Mouse (Mus musculus): ENCODE measurements around the gene Gcn1l1. TPM values are rescaled to one million over a fixed set of nuclear protein-coding genes. Genes with fewer than 3 reads are reported as not detected.

Gene Gcn1l1
- polyA plus RNA-seq, 1 experiment from 2014 or later = 14.8 TPM

DNA sequence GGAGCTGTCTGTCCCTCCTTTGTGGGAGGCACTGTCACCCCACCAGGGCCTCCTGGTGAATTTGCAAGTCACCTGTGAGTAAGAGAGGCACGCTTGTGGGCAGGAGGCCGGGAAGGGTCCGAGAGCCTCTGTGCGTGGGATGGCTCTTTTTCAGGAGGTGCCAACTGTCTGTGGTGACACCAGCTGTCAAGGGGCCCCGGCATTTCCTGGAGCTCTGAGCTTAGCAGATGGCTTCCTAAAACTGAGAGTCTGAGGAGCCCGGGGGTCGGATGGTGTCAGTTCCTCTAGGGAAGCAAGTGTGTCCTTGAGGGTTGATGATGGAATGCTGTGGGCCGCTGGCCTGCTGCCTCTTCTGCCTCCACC is 34.6 kb upstream of the Gcn1l1 start:
- Histone ChIP-seq H3K4me1 (ENCODE audit: control insufficient read depth, low read depth, low read length) (peaks cover 76% of the 10 kb centered on the region), H3K4me3 (ENCODE audit: low read depth, low read length) (no peak overlapping the region), H3K27ac (ENCODE audit: low read length) (peak overlapping the region; percentile 80), H3K9ac (ENCODE audit: low read depth, low read length) (peak overlapping the region; percentile 1; the same call in 1 of the 2 replicates), H3K9me3 (replicated peaks; ENCODE audit: control insufficient read depth, low read length) (no peaks in the 10 kb centered on the region), H3K27me3 (ENCODE audit: control insufficient read depth, insufficient read depth, low read depth, low read length) (no peaks in the 10 kb centered on the region), H3K4me2 (ENCODE audit: low read depth, low read length) (peak overlapping the region; percentile 31), H3K36me3 (ENCODE audit: control insufficient read depth, insufficient read depth) (no peaks in the 10 kb centered on the region)
- no peak for ATAC-seq (ENCODE audit: low read depth)
- 23% methylated on average over 8 of the region's 8 CpGs for WGBS (ENCODE audit: insufficient replicate concordance)

DNA sequence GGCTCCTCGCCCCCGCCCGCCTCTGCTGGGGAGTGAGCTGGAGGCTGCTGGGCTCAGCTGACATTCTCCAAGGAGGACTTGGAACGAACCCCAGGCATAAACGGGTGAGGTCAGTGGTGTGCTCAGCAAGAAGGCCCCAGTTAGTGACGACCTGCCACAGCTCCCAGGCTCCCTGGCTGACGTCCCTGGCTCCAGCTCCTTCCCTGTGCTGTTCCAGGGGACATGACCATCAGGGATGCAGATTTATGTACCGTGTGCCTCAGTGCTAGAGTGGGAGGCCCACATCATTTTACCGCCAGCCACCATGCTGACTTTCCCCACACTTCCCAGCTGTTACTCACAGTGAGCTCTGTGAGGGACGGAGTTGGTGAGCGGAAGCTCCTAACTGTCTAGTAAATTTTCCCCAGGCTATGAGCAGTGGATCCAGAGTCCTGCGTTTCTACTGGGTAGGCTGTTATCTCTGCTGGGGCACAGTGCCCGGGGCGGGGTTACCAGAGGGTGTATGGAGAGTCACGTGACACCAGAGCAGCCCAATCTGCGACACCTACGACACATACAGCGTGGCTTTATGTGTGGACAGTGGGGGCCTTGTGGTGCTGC is 33.3 kb upstream of the Gcn1l1 start:
- ATAC-seq (ENCODE audit: low read depth) = peak; percentile 89
- Histone ChIP-seq H3K36me3 (ENCODE audit: control insufficient read depth, insufficient read depth) (no peaks in the 10 kb centered on the region), H3K4me1 (ENCODE audit: control insufficient read depth, low read depth, low read length) (peaks cover 72% of the 10 kb centered on the region), H3K9ac (ENCODE audit: low read depth, low read length) (peak overlapping the region; percentile 46), H3K27ac (ENCODE audit: low read length) (peak overlapping the region; percentile 71), H3K4me2 (ENCODE audit: low read depth, low read length) (peak overlapping the region; percentile 61), H3K4me3 (ENCODE audit: low read depth, low read length) (peak overlapping the region; percentile 36), H3K27me3 (ENCODE audit: control insufficient read depth, insufficient read depth, low read depth, low read length) (no peaks in the 10 kb centered on the region), H3K9me3 (replicated peaks; ENCODE audit: control insufficient read depth, low read length) (no peaks in the 10 kb centered on the region)
- 17% methylated on average over 18 of the region's 18 CpGs for WGBS (ENCODE audit: insufficient replicate concordance)

DNA sequence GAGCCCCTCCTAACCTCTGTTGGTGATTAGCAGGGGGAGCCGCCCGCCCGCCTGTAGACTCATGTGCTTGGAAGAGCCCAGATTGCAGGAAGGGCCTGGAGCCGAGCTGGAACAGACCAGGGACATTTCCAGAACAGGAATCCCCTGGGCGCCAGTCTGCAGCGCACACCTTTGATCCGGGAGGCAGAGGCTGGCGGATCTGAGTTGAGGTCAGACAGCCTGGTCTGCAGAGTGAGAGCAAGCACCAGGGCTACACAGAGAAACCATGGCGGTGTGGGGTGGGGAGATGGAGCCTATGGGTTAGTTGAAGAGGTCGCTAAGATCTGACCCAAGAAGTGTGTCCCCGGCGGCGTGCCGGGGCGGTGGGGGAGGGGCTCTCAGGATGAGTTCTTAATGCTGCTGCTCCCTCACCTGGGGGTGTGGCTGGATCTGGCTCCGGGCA is 30.7 kb upstream of the Gcn1l1 start:
- Histone ChIP-seq H3K9me3 (replicated peaks; ENCODE audit: control insufficient read depth, low read length) (no peaks in the 10 kb centered on the region), H3K4me2 (ENCODE audit: low read depth, low read length) (peak overlapping the region; percentile 30; the same call in 1 of the 2 replicates), H3K4me1 (ENCODE audit: control insufficient read depth, low read depth, low read length) (peaks cover 78% of the 10 kb centered on the region), H3K36me3 (ENCODE audit: control insufficient read depth, insufficient read depth) (no peaks in the 10 kb centered on the region), H3K27ac (ENCODE audit: low read length) (peak overlapping the region; percentile 65; the same call in 1 of the 2 replicates), H3K9ac (ENCODE audit: low read depth, low read length) (peak overlapping the region; percentile 3; the same call in 1 of the 2 replicates), H3K27me3 (ENCODE audit: control insufficient read depth, insufficient read depth, low read depth, low read length) (no peaks in the 10 kb centered on the region), H3K4me3 (ENCODE audit: low read depth, low read length) (peak overlapping the region; percentile 16; the same call in 1 of the 2 replicates)
- WGBS (ENCODE audit: insufficient replicate concordance) = 17% methylated on average over 16 of the region's 16 CpGs
- ATAC-seq (ENCODE audit: low read depth) = no peak

DNA sequence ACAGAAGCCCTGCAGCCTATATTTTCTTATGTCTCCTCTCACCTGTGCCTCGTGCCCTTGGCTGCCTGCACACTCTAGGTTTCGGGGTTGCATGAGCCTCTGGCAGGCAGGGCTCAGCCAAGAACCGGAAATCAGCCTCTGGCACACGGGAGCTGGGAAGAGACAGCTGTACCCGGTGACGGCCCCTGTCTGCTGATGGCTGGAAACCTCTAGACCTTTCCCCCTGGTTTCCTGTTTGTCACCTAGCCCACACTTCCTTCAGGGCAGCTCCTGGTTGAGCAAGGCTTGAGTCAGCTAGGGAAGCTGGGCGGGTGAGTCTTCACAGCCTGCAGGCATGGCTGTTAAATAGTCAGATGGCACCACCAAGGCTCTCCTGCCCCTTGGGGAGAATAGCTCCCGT is 30.2 kb upstream of the Gcn1l1 start:
- 15% methylated on average over 8 of the region's 8 CpGs for WGBS (ENCODE audit: insufficient replicate concordance)
- Histone ChIP-seq H3K4me1 (ENCODE audit: control insufficient read depth, low read depth, low read length) (peaks cover 73% of the 10 kb centered on the region), H3K36me3 (ENCODE audit: control insufficient read depth, insufficient read depth) (no peaks in the 10 kb centered on the region), H3K27ac (ENCODE audit: low read length) (peak overlapping the region; percentile 65), H3K4me3 (ENCODE audit: low read depth, low read length) (no peak overlapping the region; the same call in 1 of the 2 replicates), H3K9ac (ENCODE audit: low read depth, low read length) (no peak overlapping the region), H3K4me2 (ENCODE audit: low read depth, low read length) (0 out of 2 replicates have a peak overlapping the region, but pooled peaks have one; percentile 30), H3K27me3 (ENCODE audit: control insufficient read depth, insufficient read depth, low read depth, low read length) (no peaks in the 10 kb centered on the region), H3K9me3 (replicated peaks; ENCODE audit: control insufficient read depth, low read length) (no peaks in the 10 kb centered on the region)
- no peak for ATAC-seq (ENCODE audit: low read depth)

DNA sequence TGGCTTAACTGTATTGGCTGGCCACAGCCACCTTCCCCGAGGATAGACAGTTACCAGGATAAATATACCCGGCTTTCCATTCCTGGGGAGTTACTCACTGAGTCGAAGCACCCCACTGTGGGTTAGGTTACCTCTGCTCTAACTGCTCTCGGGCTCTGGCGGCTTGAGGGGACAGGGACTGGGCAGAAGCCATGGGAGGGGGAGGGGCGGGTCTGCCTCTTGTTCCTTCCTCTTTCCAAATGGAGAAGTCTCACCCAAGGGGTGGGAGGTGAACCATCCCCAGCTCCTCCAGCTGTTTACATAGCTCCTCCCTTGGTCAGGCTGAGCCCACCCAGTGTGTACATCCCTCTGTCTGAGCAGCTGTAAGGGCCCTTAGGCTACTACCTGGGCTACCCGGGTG is 29.4 kb upstream of the Gcn1l1 start:
- Histone ChIP-seq H3K4me1 (ENCODE audit: control insufficient read depth, low read depth, low read length) (peaks cover 66% of the 10 kb centered on the region), H3K27me3 (ENCODE audit: control insufficient read depth, insufficient read depth, low read depth, low read length) (no peaks in the 10 kb centered on the region), H3K9ac (ENCODE audit: low read depth, low read length) (no peak overlapping the region; the same call in 1 of the 2 replicates), H3K4me3 (ENCODE audit: low read depth, low read length) (no peak overlapping the region), H3K27ac (ENCODE audit: low read length) (peak overlapping the region; percentile 65), H3K36me3 (ENCODE audit: control insufficient read depth, insufficient read depth) (no peaks in the 10 kb centered on the region), H3K4me2 (ENCODE audit: low read depth, low read length) (peak overlapping the region; percentile 10; the same call in 1 of the 2 replicates), H3K9me3 (replicated peaks; ENCODE audit: control insufficient read depth, low read length) (no peaks in the 10 kb centered on the region)
- WGBS (ENCODE audit: insufficient replicate concordance) = 12% methylated on average over 7 of the region's 7 CpGs
- no peak for ATAC-seq (ENCODE audit: low read depth)

DNA sequence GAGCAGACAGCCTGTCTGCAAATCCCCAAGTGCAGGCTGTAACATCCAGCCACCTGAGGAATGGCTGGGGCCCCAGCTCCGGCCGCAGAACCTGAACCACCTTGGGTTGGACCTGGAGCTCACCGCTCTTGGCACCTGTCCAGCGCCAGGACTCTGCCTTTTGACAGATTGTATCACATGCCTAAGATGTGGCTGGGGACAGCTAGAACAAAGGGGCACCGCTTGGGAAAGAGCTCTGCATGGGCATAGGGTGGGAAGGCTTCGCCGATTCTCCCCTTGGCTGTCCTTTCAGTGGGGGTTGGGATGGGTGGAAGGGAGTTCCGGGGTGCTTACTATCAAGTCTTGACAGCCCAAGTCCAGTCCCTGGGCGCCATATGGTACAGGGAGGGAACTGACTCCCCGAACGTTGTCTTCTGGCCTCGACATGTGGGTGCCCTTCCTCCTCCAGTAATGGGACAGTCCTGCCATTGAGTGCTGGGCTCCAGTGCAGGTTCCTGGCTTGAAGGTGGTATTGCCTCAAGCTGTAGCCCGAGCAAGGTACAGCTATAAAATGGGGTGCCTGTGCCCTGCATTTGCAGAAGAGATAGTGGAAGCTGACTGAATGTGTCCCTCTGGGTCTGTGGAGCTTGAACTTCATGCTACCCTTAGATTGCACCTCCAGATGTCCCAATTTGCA is 26.9 kb upstream of the Gcn1l1 start:
- Histone ChIP-seq H3K4me3 (ENCODE audit: low read depth, low read length) (no peak overlapping the region), H3K9me3 (replicated peaks; ENCODE audit: control insufficient read depth, low read length) (no peaks in the 10 kb centered on the region), H3K4me2 (ENCODE audit: low read depth, low read length) (peak overlapping the region; percentile 12; the same call in 1 of the 2 replicates), H3K9ac (ENCODE audit: low read depth, low read length) (peak overlapping the region; percentile 16; the same call in 1 of the 2 replicates), H3K27me3 (ENCODE audit: control insufficient read depth, insufficient read depth, low read depth, low read length) (no peaks in the 10 kb centered on the region), H3K36me3 (ENCODE audit: control insufficient read depth, insufficient read depth) (no peaks in the 10 kb centered on the region), H3K4me1 (ENCODE audit: control insufficient read depth, low read depth, low read length) (peaks cover 53% of the 10 kb centered on the region), H3K27ac (ENCODE audit: low read length) (peak overlapping the region; percentile 18; the same call in 1 of the 2 replicates)
- WGBS (ENCODE audit: insufficient replicate concordance) = 48% methylated on average over 13 of the region's 13 CpGs
- ATAC-seq (ENCODE audit: low read depth) = no peak

DNA sequence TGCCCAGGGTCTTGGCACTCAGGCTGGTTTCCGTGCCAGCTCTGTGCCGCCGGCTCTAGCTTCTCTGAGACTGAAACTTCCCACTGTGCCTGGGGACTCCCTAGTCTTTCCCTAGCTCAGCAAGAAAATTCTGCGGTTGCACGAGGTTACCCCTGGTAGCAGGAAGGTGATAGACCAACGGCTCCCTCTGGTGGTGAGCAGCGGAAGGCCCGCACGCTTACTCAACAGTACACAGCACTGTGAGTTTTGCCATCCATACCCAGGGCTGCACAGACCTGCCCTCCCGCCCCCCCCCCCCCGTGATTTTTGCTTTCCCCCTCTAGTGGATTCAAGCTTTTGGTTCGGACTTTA is 26.4 kb upstream of the Gcn1l1 start:
- Histone ChIP-seq H3K27ac (ENCODE audit: low read length) (peak overlapping the region; percentile 18; the same call in 1 of the 2 replicates), H3K4me3 (ENCODE audit: low read depth, low read length) (no peak overlapping the region), H3K4me2 (ENCODE audit: low read depth, low read length) (peak overlapping the region; percentile 12; the same call in 1 of the 2 replicates), H3K27me3 (ENCODE audit: control insufficient read depth, insufficient read depth, low read depth, low read length) (no peaks in the 10 kb centered on the region), H3K36me3 (ENCODE audit: control insufficient read depth, insufficient read depth) (no peaks in the 10 kb centered on the region), H3K4me1 (ENCODE audit: control insufficient read depth, low read depth, low read length) (peaks cover 55% of the 10 kb centered on the region), H3K9ac (ENCODE audit: low read depth, low read length) (peak overlapping the region; percentile 16; the same call in 1 of the 2 replicates), H3K9me3 (replicated peaks; ENCODE audit: control insufficient read depth, low read length) (no peaks in the 10 kb centered on the region)
- peak; percentile 42 for ATAC-seq (ENCODE audit: low read depth)
- under 1% methylated on average over 12 of the region's 12 CpGs for WGBS (ENCODE audit: insufficient replicate concordance)

DNA sequence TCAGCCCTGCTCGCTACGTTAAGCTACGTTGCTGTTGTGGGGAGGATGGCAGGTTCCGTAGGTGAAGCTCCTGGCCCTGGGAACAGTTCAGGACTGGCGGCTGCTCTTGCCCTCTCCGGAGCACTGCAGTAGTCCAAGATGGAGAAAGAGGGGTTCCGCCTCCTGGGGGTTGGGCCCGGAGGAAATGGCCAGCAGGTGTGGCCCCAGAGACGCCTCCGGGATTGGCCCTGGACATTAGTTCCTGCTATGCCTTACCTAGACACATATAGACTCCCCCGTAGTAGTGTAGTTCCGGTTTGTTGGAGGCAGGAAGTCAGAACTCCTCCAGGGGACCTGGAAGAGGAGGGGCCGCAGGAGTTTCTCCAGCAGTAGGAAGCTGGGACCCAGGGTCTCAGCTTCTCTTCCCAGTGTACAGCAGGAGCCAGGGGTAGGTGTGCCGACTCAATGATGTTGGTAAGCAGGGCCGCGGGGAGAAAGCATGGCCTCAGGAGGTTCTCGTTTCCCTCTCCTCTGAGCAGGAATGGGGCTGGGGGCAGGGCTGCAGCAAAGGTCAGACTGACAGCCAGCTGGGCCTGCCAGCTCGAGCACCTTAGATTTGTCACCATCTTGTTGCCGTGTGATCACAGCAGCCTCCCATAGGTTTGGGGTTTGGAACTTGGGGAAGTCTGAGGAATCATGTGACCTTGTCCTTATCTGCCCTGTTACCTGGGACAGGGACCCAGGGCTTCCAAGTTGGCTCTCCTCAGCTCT is 22.2 kb upstream of the Gcn1l1 start:
- whole genome bisulfite sequencing (ENCODE audit: insufficient replicate concordance) = 15% methylated on average over 19 of the region's 19 CpGs
- H3K4me1 ChIP-seq (ENCODE audit: control insufficient read depth, low read depth, low read length) = peaks cover 37% of the 10 kb centered on the region
- ATAC-seq (ENCODE audit: low read depth) = peak; percentile 30

More for the DNA sequence above, 22.2 kb upstream of the Gcn1l1 start:
- Histone ChIP-seq H3K4me2 (ENCODE audit: low read depth, low read length) (peak overlapping the region; percentile 52), H3K36me3 (ENCODE audit: control insufficient read depth, insufficient read depth) (peaks cover 3% of the 10 kb centered on the region), H3K4me3 (ENCODE audit: low read depth, low read length) (peak overlapping the region; percentile 39), H3K27ac (ENCODE audit: low read length) (peak overlapping the region; percentile 90), H3K9me3 (replicated peaks; ENCODE audit: control insufficient read depth, low read length) (no peaks in the 10 kb centered on the region), H3K27me3 (ENCODE audit: control insufficient read depth, insufficient read depth, low read depth, low read length) (no peaks in the 10 kb centered on the region), H3K9ac (ENCODE audit: low read depth, low read length) (peak overlapping the region; percentile 48)

All from liver, embryonic 16.5 days (tissue).